Mouse (Mus musculus) liver, embryonic 12.5 days (tissue): ENCODE results near the gene Knop1. TPM values are rescaled to one million over a fixed set of nuclear protein-coding genes. Genes with fewer than 3 reads are reported as not detected.

Experiments used
- ATAC-seq: fragments of 200-750 bp; cut with Nextera tagmentation; 2 replicates; pipeline ENCODE4 v1.8.0; 2017; ENCODE audit warnings: moderate number of reproducible peaks, mild to moderate bottlenecking, moderate library complexity
- H3K27ac ChIP-seq: fragments of 300-500 bp; sonication (generic); 2 replicates; pipeline ENCODE4 v1.5.1; 2016; ENCODE audit warnings: mild to moderate bottlenecking
- H3K27me3 ChIP-seq: fragments of 300-500 bp; sonication (generic); replicated peaks from 2 replicates; pipeline ENCODE4 v1.6.1; 2016; ENCODE audit warnings: mild to moderate bottlenecking, moderate library complexity
- H3K36me3 ChIP-seq: fragments of 300-500 bp; sonication (generic); 2 replicates; pipeline ENCODE4 v1.6.1; 2016; ENCODE audit warnings: mild to moderate bottlenecking, moderate library complexity
- H3K4me1 ChIP-seq: fragments of 300-500 bp; sonication (generic); 2 replicates; pipeline ENCODE4 v1.6.1; 2016
- H3K4me2 ChIP-seq: fragments of 300-500 bp; sonication (generic); 2 replicates; pipeline ENCODE4 v1.6.1; 2016; ENCODE audit warnings: mild to moderate bottlenecking, moderate library complexity
- H3K4me3 ChIP-seq: fragments of 300-500 bp; sonication (generic); 2 replicates; pipeline ENCODE4 v1.5.1; 2016; ENCODE audit warnings: mild to moderate bottlenecking, moderate library complexity
- H3K9ac ChIP-seq: fragments of 300-500 bp; sonication (generic); 2 replicates; pipeline ENCODE4 v1.6.1; 2016; ENCODE audit warnings: mild to moderate bottlenecking, moderate library complexity
- H3K9me3 ChIP-seq: fragments of 300-500 bp; sonication (generic); replicated peaks from 2 replicates; pipeline ENCODE4 v1.6.1; 2016; ENCODE audit warnings: mild to moderate bottlenecking, moderate library complexity
- WGBS: fragments of 180-500 bp; shearing (Covaris S2); methylation state at CpG from one replicate; pipeline ENCODE4 v1.1.7; 2016; ENCODE audit not compliant: insufficient replicate concordance; 5-methylcytosine and 5-hydroxymethylcytosine counted together
- polyA plus RNA-seq: library from polyadenylated mRNA; unstranded; fragments of >200 nt; fragmentation: Nextera tagmentation; extraction: Ambion mirVana; gene quantifications from 2 replicates; pipeline ENCODE4 v1.2.1, GENCODE M21; 2016

Gene Knop1
- 60.0 and 60.2 TPM in 2 replicates for polyA plus RNA-seq

DNA sequence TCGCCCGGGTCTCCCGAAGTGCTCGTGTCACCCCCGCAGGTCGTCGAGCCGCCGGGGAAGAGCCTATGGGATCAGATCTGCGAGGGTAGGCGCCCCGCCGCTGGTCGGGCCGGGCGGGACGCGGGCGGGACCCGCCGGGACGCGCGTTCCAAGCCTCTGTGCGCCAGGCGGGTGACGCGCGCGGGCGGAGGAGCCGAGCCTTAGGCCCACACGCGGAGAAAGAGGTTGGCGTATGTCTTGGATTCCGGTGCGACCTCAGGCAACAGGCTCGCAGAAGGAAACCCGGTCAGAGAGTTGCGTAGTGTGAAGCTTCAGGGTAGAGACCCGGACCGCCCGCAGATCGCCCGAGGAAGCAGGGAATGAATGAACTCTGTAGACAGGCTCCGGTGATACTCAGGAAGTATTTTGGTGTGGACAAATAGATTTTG, at the start of gene Knop1:
TSS of gene Knop1 (minus strand) at position 378 of the 428 bp plus-strand sequence.
- no peaks in the 10 kb centered on the region for H3K27me3 ChIP-seq
- peak within 1 kb of the TSS; percentile 90 for H3K4me2 ChIP-seq
- under 1% methylated on average over 46 of the region's 46 CpGs for WGBS
- H3K9ac ChIP-seq, result peak within 1 kb of the TSS; percentile 76
- H3K27ac ChIP-seq, result peak within 1 kb of the TSS; percentile 46; the same call in 1 of the 2 replicates
- no peaks in the 10 kb centered on the region for H3K9me3 ChIP-seq
- peak within 1 kb of the TSS; percentile 87 for H3K4me3 ChIP-seq
- peaks cover 35% of the 10 kb centered on the region for H3K4me1 ChIP-seq
- peak; percentile 83 for ATAC-seq
- peaks cover 26% of the 10 kb centered on the region for H3K36me3 ChIP-seq

- Histone ChIP-seq H3K4me1 (no peaks in the 10 kb centered on the region), H3K9ac (no peak overlapping the region), H3K27me3 (no peaks in the 10 kb centered on the region), H3K4me2 (no peak overlapping the region), H3K27ac (no peak overlapping the region), H3K36me3 (no peaks in the 10 kb centered on the region), H3K4me3 (no peak overlapping the region), H3K9me3 (no peaks in the 10 kb centered on the region)
- 70% methylated on average over 4 of the region's 4 CpGs for WGBS
- ATAC-seq, result no peak
Measured at GRCm38 (mm10) chr7:118904530-118904929, 48.5 kb upstream of the Knop1 start.

DNA sequence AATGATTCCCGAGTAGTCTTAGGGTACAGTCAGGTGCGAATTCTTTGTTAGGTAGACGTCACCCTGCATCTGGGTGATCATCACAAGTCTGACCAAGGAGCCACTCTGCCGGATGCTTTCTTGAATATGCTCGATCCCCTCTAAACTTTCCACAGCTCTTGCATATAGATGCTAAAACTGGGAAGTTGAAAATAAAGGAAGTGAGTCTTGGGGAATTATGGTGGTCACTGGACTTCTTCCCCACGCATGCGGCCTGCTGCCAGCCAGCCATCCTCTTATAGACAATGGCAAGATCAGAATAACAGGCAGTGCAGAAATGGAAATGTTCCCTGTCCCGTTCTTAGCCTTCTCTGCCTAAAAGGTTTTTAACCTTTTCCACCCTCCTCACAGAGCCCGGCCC, 47.8 kb upstream of the Knop1 start:
- no peak overlapping the region for H3K9ac ChIP-seq
- no peaks in the 10 kb centered on the region for H3K4me1 ChIP-seq
- H3K9me3 ChIP-seq, result no peaks in the 10 kb centered on the region
- no peak overlapping the region for H3K4me3 ChIP-seq
- H3K27ac ChIP-seq, result no peak overlapping the region
- no peaks in the 10 kb centered on the region for H3K36me3 ChIP-seq
- H3K27me3 ChIP-seq, result no peaks in the 10 kb centered on the region
- H3K4me2 ChIP-seq, result no peak overlapping the region
- 71% methylated on average over 9 of the region's 9 CpGs for WGBS
- ATAC-seq, result no peak

- Histone ChIP-seq H3K9ac (no peak overlapping the region), H3K4me3 (no peak overlapping the region), H3K9me3 (no peaks in the 10 kb centered on the region), H3K27me3 (no peaks in the 10 kb centered on the region), H3K4me2 (no peak overlapping the region), H3K36me3 (no peaks in the 10 kb centered on the region), H3K27ac (no peak overlapping the region), H3K4me1 (no peaks in the 10 kb centered on the region)
- ATAC-seq, result no peak
- WGBS, result 60% methylated on average over 13 of the region's 13 CpGs
Measured at GRCm38 (mm10) chr7:118902944-118903343, 46.9 kb upstream of the Knop1 start.

DNA sequence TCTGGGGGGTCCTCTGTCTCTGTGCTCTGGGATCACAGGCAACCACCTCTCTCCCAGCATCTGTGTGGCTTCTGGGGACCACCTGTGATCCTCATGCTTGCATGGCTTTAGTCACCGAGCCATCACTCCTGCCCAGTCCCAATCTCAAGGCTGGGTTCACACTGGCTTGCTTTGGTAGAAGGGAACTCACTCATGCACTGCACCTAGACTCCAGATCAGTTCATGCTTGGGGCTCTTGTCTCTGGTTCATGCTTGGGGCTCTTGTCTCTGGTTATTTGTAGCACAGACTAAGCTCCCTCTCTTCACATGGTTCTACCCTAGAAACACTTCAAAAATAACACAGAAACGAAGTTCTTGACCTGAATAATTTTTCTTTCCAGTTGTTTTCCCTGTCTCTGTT, 44.0 kb upstream of the Knop1 start:
- no peak for ATAC-seq
- Histone ChIP-seq H3K27me3 (no peaks in the 10 kb centered on the region), H3K9ac (no peak overlapping the region), H3K4me3 (no peak overlapping the region), H3K36me3 (no peaks in the 10 kb centered on the region), H3K27ac (no peak overlapping the region), H3K4me1 (no peaks in the 10 kb centered on the region), H3K9me3 (no peaks in the 10 kb centered on the region), H3K4me2 (no peak overlapping the region)
- 52% methylated on average over 2 of the region's 2 CpGs for WGBS

GRCm38 (mm10) chr7:118898063-118898462, 42.0 kb upstream of the Knop1 start:
- no peaks in the 10 kb centered on the region for H3K36me3 ChIP-seq
- H3K4me2 ChIP-seq, result no peak overlapping the region
- no peak overlapping the region for H3K9ac ChIP-seq
- H3K4me1 ChIP-seq, result no peaks in the 10 kb centered on the region
- no peak overlapping the region for H3K27ac ChIP-seq
- no peaks in the 10 kb centered on the region for H3K27me3 ChIP-seq
- ATAC-seq, result no peak
- H3K4me3 ChIP-seq, result no peak overlapping the region
- no peaks in the 10 kb centered on the region for H3K9me3 ChIP-seq

DNA sequence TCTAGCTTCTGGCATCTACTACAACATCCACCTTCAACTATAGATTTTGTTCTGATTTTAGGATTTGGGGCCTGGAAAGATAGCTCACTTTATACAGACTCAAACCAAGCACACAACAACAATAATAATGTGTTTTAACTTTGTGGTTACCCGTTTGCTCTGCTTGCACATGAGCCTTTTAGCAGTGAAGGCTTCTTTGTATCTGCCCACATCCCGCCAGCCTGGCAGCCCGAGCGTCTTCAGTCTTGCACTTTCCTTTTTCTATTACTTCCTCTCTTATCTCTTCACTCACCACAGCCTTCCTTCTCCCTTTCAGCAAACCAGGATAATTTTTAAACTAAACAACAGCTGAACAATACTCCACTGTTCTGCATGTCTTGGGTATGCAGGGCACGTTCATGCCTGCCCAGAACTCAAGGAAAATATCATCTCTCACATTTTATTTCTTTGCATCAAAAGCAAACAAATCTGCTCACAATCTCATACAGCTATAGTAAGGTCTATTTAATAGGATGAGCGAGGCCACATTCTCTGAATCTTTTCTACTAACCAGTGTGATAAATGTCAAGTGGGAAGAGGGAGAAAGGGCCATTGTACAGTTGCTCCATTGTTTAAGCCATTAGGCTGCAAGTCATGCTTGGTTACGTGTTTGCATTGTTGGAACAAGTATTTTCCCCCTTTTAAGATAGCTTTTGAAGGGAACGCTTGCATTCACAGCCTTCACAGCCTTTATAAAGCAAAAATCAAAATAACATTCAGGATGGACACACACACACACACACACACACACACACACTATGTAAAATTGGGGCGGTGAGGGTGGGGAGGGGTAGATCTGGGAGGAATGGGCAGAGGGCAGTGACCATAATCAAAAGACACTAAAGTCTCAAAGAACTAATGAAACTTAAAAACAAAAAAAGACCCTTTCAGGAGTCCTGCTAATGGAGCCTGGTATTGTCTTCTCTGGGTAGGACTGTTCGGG, 39.7 kb upstream of the Knop1 start:
- Histone ChIP-seq H3K9ac (no peak overlapping the region), H3K4me1 (no peaks in the 10 kb centered on the region), H3K4me3 (no peak overlapping the region), H3K36me3 (no peaks in the 10 kb centered on the region), H3K4me2 (no peak overlapping the region), H3K27ac (no peak overlapping the region), H3K9me3 (no peaks in the 10 kb centered on the region), H3K27me3 (no peaks in the 10 kb centered on the region)
- no peak for ATAC-seq
- 41% methylated on average over 10 of the region's 10 CpGs for WGBS

DNA sequence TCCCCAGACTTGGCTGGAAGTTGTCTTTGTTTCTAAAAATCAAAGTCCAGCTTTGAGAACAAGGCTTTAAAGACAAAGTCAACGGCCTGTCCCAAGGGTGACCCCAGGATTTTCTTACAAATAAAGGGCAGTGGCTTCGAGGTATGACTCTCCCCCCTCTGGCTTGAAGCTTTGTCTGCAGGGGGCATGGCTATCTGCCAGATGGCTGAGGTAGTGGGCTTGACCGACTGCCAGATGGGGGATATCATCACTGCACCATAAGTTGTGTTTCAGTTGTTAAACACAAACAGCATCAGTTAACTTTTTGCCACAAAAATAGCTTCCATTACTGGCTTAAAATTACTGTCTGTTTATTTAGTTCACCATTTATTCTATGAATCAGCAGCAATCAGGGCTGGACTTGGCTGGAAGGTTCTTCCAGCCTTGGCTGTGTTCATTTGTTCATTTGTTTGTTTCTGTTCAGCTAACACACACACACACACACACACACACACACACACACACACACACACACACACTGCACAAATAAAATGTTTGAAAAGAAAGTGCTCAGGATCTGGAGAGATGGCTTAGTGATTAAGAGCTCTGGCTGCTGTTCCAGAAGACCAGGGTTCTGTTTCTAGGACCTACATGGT, 33.1 kb upstream of the Knop1 start:
- no peaks in the 10 kb centered on the region for H3K9me3 ChIP-seq
- 51% methylated on average over 3 of the region's 3 CpGs for WGBS

DNA sequence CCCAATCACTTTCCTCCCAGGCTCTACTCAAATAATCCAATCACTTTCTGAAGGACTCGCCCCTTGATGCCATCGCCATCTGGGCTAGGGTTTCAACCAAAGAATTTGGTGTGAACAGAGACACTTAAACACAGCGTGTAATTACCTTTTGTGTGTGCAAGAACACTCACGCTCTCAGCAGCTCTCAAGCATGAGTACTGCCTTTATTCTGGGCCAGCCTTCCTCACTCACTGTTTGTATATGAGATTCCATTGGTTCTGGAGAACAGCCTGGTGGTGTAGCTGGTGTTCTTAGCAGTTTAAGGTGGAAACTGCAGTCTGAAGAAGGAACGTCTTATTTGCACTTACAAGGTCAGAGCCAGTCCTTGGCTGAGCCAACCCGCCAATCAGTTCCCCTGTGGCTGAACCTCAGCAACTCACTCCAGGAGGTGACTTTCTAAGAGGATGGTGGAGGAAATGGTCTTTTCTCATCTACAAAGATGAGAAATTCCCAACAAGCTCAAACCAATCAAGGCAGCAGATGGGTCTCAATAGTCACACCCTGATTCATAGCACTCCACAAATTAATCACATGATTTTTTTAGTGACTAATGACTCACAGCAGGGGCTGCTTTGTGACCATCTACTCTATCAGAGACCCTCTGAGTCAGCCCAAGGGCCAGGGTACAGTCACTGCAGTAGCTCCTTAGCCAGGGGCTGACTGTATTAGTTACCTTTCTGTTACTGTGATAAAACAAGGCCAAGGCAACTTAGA, 31.4 kb upstream of the Knop1 start:
- no peak overlapping the region for H3K4me2 ChIP-seq
- 51% methylated on average over 6 of the region's 6 CpGs for WGBS
- H3K27me3 ChIP-seq, result 0 out of 2 replicates have a peak, but pooled peaks cover 5% of the 10 kb centered on the region
- no peak for ATAC-seq
- H3K4me1 ChIP-seq, result no peaks in the 10 kb centered on the region
- no peak overlapping the region for H3K4me3 ChIP-seq
- H3K9me3 ChIP-seq, result no peaks in the 10 kb centered on the region
- H3K36me3 ChIP-seq, result no peaks in the 10 kb centered on the region
- no peak overlapping the region for H3K27ac ChIP-seq
- no peak overlapping the region for H3K9ac ChIP-seq

More for the DNA sequence above, 33.1 kb upstream of the Knop1 start:
- H3K27me3 ChIP-seq, result no peaks in the 10 kb centered on the region
- no peak for ATAC-seq
- no peaks in the 10 kb centered on the region for H3K36me3 ChIP-seq
- no peak overlapping the region for H3K27ac ChIP-seq
- no peak overlapping the region for H3K4me2 ChIP-seq
- no peak overlapping the region for H3K9ac ChIP-seq
- no peaks in the 10 kb centered on the region for H3K4me1 ChIP-seq
- H3K4me3 ChIP-seq, result no peak overlapping the region

- WGBS, result 56% methylated on average over 4 of the region's 4 CpGs
- no peak for ATAC-seq
- Histone ChIP-seq H3K4me2 (no peak overlapping the region), H3K27ac (no peak overlapping the region), H3K27me3 (0 out of 2 replicates have a peak, but pooled peaks cover 5% of the 10 kb centered on the region), H3K36me3 (no peaks in the 10 kb centered on the region), H3K4me1 (no peaks in the 10 kb centered on the region), H3K4me3 (no peak overlapping the region), H3K9ac (no peak overlapping the region), H3K9me3 (no peaks in the 10 kb centered on the region)
Measured at GRCm38 (mm10) chr7:118884969-118885368, 28.9 kb upstream of the Knop1 start.

DNA sequence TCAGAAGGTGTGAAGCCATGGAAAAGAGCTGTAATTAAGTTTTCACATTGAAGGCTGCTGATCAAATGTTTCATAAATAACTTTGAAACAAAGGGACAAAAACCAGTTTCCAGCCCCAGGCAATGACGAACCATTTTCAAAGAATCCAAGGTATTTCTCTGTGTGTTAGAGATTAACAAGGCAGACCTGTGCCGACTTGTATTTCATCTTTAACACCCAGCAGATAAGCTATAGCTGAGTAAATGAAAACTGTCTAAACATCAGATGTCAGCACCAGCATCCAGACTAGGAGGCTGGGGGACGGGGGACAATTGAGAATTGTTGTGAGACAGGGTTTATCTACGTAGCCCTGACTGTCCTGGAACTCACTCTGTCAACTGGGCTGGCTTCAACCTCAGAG, 27.9 kb upstream of the Knop1 start:
- Histone ChIP-seq H3K9me3 (no peaks in the 10 kb centered on the region), H3K27me3 (0 out of 2 replicates have a peak, but pooled peaks cover 5% of the 10 kb centered on the region), H3K4me3 (no peak overlapping the region), H3K36me3 (no peaks in the 10 kb centered on the region), H3K27ac (no peak overlapping the region), H3K4me1 (no peaks in the 10 kb centered on the region), H3K4me2 (no peak overlapping the region), H3K9ac (no peak overlapping the region)
- 54% methylated on average over 4 of the region's 4 CpGs for WGBS
- no peak for ATAC-seq
